Mouse (Mus musculus) mammary gland, adult 2 months (tissue): ENCODE results near the gene Prkce. TPM values are rescaled to one million over a fixed set of nuclear protein-coding genes. Genes with fewer than 3 reads are reported as not detected.

Experiments
- polyA plus RNA-seq: library from polyadenylated mRNA; depleted of rRNA; stranded (reverse); fragments of >200 nt; gene quantifications from 2 replicates; pipeline ENCODE4 v1.2.3, GENCODE M21; 2012; ENCODE audit warnings: low replicate concordance; rRNA removed

Gene Prkce
- polyA plus RNA-seq: 3.9 and 6.9 TPM in 2 replicates

DNA sequence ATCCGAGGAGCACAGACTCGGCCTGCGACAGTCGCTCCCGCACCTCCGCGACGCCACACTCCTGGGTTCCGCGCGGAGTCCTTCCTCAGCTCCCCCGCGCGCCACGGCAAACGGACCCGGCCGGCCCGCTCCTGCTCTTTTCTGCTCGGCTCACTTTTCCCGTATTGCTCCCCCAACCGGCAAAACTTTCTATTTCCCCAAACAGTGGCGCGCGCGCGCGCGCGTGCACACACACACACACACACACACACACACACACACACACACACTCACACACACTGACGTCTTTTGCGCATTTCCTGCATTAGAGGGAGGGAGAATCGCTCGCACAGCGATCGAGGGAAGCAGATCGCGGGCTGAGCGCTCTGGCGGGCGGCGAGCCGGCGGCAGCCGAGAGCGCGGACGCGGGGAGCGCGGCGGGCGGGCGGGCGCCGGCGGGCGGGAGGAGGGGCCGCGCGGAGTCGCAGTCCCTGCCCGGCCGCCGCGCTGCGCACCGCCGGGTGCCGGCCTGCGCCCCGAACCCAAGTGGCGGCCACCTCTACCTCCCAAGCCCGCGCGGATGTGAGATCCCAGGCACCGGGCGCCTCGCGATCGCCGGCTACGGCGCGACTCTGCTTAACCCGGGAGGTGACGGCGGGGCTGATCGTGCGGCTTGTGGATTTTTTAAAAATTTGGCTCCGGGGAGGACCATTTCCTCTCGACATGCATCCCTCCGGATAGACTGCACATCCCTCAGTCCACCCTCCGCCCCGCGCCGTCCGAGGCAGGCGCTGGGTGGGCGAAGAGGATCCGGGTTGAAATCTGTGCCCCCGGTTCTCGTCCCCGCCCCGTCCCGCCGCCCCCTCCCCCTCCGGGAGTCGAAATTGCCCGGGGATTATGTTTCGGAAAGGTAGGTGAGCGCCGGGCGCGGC lies at the start of gene Prkce:
Prkce (plus strand) TSS at position 466 of the 911 bp plus-strand sequence.

DNA sequence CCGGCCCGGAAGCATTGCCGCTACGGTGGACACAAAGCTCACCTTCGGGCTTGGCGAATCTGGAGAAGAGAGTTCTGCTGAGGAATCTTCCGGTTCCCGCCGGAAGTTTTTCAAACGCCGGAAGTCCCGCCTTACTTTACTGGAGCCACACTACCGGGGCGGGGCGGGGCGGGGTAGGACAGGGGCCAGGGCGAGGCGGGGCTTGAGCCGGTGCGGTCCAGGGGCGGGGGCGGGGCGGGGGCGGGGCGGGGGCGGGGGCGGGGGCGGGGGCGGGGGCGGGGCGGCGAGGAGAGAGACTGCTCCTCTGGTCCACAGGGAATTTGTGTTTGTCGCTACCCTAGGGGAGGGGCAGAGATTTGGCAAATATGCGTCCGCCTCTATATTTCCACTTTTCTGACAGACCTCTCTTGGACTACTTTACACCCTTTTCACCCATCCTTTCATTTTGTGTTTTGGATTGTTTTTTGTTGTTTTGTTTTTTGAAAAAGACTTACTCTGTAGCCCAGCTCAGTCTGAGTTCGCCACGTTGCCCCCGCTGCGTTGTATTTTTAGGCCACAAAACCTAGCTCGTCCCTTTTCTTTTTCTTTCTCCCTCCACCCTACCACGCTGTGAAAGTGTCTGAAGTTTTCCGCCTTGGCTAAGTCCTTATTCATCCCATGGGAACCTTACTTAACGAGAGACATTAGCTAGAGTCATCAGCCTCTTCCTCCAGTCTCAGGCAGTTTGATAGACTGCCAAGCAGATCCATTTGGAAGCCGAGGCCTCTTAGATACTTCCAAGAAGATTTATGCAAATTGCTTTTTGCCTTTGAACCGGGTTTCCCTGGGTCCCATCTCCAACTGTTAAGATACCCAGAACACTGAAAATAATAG lies 22.3 kb upstream of the Prkce start, which contains the start of gene Srbd1:
Srbd1 (minus strand) TSS at position 97 of the 873 bp plus-strand sequence.

DNA sequence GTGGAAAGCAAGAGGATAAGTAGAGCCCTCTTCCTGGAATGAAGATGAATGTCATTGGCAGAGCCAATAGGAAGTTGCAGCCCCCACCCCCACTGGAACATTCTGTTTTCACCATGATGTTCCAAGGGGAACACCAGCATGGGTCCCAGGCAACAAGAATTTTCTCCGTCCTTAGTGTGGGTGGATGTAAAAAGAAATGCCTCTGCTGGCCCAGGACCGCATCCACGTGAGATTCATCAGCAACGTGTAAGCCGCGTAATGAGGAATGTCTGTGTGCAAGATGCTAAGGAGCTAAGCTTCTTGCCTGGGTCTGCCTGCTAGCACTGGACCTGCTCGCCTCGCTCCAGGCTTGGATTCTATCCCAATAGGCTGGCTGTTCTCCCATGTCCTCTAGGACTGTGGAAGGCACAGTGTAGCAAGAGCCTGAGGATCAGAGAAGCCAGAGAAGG lies 337.6 kb downstream of the Prkce start, which contains the start of gene Gm10309:
Gm10309 (minus strand) TSS at position 50 of the 449 bp plus-strand sequence.

Other genes with a start within 250 kb of the Prkce start
- 1.2 and 4.3 TPM in 2 replicates for gene Srbd1, start 22.6 kb upstream of the Prkce start, polyA plus RNA-seq